Mouse (Mus musculus) thymus, postnatal 10 days (tissue): ENCODE data around the gene Aak1.

ENCODE experiments used
- DNase-seq, 2 experiments: peaks; one replicate each; pipeline ENCODE4 v3.0.0; 2021; ENCODE audit warnings: low spot score in 2 of 2

Gene Aak1

DNA sequence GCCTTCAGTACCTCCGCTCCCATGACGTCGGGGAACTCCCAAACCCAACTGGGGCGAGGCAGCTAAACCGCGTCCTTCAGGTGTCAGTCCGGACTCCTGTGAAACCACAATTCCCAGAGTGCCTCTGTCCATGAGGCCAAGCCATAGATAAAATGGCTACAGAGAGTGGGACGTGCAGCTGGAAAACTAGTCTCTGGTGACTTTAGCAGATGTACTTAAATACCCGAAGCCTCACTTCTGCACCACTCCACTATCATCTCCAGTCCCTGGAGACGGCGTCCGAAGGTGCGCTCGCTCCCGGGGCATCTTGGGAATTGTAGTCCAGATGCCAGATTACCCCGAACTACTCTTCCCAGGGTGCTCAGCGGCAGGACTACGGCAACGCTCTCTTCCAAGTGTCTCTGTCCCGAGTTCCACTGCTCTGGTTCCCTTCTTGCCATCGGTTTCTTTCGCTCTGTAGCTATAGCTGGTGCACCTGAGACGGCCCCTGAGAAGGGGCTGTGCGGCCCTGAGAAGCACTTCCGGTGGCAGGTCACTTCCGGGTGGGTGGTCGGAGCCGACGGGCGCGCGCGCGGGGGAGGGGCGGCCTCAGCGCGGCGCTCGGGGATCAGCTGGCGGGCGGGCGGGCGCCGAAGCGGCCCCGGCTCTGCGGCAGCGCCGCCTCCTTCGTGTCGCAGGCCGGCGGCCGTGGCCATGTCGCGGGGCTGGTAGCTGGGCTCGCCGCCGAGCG, at the start of gene Aak1:
TSS of gene Aak1 (plus strand) at position 603 of the 730 bp plus-strand sequence.
- peak; percentile 87 to 94 for DNase-seq

DNA sequence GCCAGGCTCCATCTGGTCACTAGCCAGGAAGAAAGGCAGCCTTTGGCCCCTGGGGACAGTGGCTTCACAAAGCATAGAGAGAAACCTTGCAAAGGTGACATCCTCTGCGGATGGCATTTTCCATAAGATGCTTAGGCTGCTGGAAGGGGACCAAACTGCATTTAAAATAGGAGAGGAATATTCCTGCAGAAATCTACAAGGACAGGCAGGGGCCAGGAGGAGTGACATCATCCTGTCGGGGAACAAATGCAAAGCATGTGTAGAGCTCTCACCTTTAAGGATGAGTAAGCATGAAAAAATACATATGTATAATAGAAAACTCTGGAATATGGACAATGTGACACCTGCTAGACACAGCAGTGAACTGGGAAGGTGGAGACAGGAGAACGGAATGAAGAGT, 48.9 kb upstream of the Aak1 start:
- no peak for DNase-seq

DNA sequence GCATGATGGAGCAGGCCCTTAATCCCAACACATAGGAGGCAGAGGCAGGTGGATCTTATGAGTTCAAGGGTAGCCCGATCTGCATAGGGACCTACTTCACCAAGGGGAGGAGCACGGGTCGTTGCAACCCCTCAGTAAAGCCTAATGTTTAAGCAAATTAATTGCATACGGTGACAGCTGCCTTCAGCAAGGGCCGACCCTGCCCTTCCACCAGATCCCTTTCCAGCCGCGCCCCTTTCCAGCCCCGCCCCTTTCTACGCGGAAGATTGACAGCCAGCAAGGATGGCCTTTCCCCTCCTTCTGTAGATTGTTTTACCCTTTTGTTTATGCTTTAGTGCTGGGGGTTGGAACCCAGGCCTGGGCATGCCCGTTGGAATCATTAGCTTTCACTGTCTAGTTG, 47.9 kb upstream of the Aak1 start:
- no peak for DNase-seq

DNA sequence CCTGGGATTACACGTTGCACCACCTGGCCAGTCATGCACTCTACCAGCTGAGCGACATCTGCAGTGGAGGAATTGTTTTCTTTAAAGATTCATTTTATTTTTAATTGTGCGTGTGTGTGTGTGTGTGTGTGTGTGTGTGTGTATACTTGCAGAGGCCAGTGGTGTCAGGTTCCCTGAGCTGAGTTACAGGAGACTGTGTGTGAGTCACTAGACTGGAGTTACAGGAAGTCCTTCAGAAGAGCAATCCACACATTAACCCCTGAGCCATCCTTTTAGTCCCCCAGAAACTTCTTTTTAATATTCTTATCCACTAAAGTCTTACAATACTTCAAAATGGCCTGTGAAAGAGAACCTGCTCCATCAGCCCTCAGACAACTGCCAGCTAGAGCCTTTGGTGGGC, 44.7 kb upstream of the Aak1 start:
- DNase-seq: no peak

DNA sequence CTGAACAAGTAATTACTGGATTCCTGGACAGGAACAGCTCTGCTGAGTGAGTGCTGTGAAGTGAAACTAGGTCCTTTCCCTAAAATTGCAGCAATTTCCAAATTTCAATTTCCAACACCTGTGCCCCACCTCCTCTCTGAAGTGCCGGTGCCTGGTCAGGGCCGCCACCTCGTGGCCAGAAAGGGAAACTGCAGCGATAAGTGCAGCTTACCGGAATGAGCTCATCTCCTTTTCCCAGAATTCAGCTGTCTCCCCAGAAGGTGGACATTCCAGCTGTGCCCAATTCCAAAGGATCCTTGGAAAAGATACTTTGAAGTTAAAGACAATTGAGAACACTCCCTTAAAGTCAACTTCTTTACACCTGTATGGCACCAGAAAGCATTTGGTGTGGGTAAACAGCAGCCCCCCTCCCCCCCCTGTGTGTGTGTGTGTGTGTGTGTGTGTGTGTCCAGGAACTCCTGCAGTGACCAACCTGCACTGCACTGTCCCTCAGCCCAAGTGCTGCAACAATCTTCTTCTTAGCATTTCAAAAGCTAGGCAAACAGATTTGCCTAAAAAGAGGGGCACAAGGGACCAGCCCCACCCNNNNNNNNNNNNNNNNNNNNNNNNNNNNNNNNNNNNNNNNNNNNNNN, 42.7 kb upstream of the Aak1 start:
- DNase-seq: peak; percentile 38 to 62

DNA sequence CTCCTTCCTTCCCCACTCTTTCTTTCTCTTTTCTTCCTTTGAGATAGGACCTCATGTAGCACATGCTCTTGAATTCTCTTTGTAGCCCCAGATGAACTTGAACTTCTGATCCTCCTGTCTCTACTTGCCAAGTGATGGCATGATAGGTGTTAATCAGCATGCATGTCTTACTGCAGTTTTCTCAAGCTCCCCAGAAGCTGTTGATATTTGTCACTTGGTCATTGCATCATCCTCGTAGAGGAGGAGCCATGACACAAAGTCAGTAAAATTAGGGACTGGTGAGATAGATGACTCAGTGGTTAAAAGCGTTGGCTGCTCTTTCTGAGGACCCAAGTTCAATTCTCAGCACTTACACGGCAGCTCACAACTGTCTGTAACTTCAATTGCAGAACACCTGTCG, 36.4 kb upstream of the Aak1 start:
- DNase-seq: no peak

DNA sequence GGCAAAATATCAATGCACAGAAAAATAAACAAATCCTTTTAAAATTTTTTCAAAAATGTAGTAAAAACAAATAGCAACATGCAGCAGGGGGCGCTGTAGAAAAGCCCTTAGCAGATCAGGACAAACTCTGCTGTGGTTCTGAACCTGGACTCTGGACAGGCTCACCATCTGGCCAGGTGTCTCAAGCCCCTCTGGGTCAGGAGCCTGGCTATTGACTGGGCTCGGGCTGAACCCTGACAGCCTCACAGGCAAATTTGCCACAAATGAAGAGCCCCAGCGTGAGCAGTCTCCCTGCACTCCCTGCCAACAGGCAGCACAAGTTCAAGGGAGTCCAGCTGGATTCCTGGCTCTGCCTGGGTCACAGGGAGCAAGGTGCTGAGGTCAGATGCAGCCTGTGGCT, 36.0 kb upstream of the Aak1 start:
- DNase-seq: peak; percentile 29 to 67

DNA sequence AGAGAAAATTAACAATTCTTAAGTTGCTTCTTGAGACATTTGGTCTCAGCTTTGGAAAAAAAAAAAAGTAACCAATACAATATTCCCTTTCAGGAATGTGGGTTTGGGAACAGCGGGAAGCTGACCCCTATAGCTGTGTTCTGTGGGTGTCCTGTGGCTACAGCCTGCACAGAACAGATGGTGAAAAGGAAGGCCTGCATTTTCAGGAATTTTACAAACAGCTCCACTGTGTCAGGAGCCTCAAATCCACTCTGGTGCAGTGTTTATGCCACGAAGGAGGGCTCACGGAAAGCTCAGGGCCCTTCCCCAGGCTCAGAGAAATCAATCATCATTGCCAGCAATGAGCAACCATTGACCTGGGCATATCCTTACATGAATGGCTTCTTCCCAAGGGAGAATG, 34.4 kb upstream of the Aak1 start:
- no peak for DNase-seq

DNA sequence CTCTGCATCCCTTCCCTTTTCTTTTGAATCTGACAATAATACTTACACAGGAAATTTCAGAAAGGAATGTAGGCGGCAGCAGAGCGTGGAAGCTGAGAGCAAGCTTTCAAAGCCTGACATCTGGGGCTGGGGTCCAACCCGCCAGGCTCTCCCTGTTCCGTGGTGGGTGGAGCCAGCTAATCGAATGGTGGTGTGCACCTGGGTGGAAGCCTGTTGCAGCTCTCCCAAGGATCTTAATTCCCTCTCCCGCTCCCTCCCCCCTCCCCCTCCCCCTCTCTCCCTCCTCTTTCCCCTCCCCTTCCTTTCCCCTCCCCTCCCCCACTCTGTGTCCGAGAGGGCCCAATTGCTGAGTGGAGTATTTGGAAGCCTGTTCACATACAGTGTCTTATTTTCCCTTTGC, 33.9 kb upstream of the Aak1 start:
- no peak for DNase-seq

DNA sequence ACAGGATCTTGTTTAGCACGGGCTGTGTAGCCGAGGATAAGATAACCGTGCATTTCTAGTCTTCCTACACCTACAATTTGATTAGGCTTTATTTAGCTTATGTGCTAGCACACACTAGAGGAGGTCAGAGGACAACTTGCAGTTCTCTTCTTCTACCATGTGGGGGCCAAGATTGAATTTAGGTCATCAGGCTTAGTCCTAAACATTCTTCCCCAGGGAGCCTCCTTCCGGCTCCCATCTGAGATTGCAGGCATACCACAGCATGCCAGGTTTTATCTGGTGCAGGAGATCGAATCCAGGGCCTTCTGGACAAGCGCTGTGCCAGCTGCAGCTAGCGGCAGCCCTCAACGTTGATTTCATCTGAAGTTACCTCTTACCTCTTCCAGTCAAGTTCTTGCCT, 32.7 kb upstream of the Aak1 start:
- peak in 1 of 2 experiments; percentile 45 for DNase-seq

DNA sequence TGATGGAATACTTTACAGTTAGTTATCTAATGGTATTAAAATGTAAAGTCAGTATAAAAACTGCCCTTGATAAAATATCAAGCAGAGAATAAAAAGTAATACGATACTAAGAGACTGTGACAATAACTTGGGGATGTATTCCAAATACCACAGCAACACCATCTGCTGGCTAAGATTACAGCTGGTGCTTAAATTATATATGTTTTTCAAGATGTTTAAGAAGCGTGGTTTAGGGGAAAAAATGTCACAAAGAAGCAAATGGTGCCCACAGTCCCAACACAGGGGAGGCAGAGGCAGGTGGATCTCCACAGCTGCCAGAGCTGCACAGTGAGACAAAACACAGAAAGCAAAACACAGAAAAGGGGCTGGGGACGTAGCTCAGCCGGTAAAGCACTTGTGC, 30.4 kb upstream of the Aak1 start:
- DNase-seq: no peak

DNA sequence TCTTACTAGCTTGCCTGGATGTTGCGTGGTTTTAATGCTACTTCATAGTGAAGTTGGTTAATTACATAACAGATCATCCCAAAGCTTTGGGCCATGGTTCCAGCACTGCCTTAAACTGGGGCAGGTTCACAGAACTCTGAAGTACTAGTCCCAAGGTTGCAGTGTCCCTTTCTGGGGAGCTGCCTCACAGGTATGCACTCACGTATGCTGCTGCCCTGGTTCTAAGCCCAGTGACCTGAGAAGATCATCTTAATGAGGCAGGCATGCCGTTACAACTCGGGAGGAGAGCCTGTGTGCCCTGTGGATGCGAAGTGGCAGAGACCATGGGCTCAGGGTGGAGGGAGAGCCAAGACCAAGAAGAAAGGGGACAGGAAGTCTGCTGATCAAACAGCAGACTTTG, 29.4 kb upstream of the Aak1 start:
- DNase-seq: no peak

DNA sequence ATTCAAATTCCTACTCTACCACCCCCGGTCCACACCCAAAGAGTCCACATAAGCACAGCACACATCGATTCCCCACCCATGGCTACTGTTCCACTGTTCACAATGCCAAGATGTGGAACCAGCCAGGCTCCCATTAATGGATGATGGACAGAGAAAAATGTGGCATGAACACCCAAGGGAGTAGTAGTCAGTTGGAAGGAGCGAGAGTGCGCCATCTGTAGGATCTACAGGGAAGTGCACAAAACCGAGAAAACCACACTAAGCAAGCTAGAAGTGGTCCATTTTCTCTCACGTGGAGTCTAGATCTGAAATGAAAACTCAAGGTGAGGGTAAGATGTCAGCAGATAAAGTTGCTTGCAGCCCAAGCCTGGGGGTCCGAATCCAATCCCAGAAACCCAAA, 28.6 kb upstream of the Aak1 start:
- DNase-seq: peak in 1 of 2 experiments; percentile 31

DNA sequence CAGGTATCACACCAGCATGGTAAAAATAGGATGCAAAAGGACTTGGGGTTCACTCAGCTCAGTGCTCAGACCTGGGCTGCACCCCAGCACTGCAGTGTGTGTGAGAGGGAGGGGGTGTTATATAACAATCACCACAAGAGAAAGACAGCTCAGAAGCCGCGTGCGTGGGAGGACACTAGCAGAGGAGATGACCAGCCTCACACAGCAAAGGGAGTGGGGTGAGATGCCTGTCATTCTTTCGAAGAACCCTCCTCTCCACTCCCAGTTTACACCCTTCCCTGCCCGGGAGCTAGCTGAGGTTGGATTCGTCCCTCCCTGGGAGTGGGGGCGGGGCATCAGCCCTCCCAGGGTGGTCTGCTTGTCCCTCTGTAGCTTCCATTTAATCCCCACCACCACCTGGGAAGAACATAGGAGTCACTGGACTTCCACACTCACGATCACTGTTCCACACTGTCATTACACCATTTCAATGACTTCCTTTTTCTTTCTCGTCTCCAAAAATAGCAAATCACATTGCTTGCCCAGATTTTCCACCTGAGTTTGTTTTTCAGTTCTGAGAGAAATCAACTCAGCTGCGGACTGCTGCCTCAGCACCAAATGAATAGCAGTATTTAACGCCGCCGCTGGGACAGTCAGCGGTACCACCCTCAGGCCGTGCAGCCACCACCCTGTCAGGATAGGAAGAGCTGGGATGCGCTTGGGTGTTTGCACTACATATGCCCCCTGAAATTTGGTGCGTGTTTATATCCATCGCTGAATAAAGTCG, 26.8 kb upstream of the Aak1 start:
- DNase-seq: peak in 1 of 2 experiments; percentile 11

DNA sequence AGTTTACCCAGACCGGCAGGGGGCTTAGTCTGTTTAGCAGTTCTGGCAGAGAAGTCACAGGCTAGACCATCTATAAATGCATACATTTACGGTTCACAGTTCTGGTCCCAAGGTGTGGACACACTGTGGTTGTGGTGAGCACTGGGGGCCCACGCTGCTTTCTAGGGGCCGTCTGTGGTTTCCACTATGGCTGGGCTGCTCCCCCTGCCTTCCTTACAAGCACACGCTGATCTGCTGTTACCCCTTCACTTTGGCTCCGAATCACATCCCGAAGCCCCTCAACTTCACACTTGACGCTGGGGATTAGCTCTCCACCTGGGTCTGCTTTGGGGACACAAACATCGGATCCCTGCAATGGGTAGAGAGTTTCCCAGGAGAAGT, 26.3 kb upstream of the Aak1 start:
- DNase-seq: peak in 1 of 2 experiments; percentile 19

DNA sequence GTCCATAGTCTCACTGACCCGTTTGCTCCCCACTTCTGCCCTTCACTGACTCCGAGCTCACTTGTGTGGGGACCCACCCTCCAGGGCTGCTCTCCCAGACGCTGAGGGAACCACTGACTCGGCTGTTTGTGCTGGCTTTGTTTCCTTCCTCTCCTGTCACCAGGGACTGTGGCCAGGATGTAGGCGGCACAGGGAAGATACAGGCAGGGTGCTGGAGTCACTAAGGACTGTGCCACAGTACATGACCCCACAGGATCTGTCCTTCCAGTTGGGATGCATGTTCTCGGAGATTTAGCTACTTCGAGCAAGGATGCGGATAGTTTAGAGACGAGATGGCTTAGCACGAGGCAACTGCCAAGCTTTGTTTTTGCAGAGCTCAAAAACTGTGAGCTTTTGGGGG, 25.5 kb upstream of the Aak1 start:
- peak; percentile 51 to 53 for DNase-seq

DNA sequence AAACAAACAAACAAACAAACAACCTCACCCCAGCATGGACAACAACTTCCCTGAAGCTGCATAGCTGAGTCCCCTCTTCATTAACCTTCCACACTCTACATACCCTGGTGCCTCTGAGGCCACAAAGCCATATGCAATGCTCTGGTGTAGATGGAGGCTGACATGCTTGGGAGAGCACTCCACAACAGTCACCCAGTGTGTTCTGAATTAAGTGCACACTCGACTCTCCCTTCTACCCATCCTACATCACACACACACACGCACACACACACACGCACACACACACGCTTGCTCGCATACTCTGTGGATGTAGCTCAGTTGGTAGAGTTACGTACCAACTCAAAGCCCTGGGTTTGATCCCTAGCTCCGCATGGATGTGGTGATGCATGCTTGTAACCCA, 24.9 kb upstream of the Aak1 start:
- peak; percentile 10 to 20 for DNase-seq

DNA sequence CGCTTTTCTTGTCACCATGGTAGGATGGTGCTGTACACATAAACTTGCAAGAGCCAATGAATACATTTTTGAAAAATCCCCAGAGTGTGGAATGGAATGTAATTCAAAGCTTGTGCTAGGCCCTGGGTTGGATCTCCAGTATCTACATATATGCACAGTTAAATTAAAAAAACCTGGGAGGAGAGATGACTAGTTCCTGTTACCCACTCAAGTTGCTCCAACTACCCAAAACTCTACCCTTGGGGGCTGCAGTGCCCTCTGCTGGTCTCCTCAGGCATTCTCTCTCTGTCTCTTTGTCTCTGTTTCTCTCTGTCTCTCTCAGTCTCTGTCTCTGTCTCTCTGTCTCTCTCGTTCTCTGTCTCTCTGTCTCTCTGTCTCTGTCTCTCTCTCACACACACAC, 21.9 kb upstream of the Aak1 start:
- DNase-seq: peak in 1 of 2 experiments; percentile 31

DNA sequence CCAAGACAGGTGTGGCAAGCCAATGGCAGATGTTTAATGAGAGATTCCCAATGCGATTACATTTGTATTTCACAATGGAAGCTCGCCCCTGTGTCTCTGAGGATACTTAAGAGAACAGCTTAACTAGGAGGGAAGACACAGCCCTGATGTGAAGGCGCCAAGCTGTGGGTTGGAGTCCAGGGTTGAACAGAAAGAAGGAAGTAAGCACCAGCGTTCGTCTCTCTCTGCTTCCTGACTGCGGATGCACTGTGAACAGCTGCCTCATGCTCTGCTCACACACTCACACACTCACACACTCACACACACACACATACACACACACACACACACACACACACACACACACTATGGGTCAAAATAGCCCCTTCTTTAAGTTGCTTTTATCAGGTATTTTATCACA, 19.5 kb upstream of the Aak1 start:
- no peak for DNase-seq

DNA sequence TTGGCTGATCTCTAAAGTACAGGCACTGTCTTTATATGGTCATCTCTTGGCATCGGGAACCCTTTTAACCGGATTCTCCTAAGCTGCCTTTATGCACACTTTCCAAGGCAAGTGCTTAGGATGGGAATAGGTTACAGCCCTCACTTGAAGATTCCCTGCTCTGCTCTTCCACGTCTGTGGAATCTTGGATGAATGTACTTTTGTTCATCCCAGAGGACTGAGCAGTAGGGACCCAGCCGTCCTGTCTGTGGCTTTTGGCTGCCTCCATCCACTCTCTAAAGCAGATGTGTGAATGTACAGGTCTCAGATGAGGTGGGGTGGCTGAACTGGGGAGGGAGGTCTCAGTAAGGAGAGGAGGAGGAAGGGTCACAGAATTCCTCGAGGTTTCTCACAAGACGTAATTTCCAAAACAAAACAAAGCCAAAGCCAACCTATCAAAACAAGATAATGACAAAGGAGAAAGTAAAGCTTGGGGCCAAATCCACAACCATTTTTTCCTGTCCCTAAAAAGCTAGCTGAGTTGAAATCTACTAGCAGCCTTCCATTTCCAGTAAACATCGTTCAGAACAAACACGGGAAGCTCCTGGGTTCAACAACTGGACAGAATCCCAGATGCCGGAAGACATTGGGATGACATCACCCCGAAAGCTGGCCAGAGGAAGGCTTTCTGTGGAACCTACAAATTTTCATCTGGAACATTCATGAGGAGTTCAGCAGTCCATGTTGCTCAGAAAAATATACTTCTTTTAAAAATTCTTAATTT, 18.4 kb upstream of the Aak1 start:
- no peak for DNase-seq

DNA sequence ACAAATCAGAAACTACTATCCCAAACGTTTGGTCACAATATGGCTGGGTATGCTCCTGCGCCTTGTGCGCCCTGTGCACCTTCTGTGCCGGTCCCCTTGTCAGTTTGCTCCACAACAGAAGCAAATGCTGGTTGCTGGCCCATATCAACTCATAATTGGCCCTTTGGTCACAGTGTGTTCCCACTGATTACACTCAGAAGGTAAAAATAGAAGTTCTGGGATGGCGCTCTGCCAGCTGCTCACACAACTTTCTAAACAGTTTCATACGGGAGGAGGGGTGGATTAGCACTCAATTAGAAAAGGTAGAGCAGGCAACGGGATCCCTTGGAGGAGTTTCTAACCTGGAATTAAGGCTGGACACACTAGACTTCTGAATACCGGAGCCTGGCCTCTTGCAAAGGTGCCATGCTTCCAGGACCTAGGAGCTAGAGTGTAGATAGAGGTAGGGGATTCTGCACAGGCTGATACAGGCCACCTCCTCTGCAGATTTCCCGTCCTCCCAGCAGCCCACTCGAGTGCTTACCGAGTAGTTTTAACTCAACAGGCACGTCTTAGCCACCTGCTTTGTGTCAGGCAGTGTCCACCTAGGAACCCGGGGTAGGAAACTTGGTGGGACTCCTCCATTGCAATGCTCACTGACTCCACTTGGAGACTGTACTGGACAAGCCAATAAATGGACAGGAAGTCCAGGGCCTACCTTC, 16.4 kb upstream of the Aak1 start:
- DNase-seq: no peak

DNA sequence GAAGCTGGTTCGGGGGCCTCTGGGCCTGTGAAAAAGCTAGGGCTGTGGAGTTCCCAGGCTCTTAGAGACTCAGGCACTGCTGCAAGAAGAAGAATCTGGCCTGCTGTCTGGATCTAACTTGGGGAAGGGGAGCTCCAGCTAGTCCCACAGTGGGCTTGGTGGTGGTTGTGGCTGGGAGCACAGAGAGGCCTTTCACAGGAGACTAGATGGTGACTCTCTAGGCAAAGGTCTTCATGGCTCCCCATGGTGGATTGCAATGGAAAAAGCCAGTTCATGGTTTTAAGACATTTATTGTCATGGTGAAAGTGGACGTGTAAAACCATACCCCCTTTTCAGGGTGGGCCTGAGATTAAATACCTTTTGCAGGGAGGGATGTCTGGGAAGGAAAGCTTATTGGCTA, 10.2 kb upstream of the Aak1 start:
- DNase-seq: no peak
